Mouse (Mus musculus): Measurements from ENCODE around the gene Ptrh1.
A peak's percentile ranks its signal among the peaks of the same experiment; 100 is the strongest.

Gene Ptrh1

GRCm38 (mm10) chr2:32757056-32757845, 18.3 kb upstream of the Ptrh1 start, which contains the start of gene Tor2a:
Gene Tor2a (plus strand): TSS chr2:32757234.
- peak; percentile 98 for DNase-seq

GRCm38 (mm10) chr2:32758503-32758902, 17.1 kb upstream of the Ptrh1 start:
- DNase-seq: no peak

- no peak for DNase-seq
Measured at GRCm38 (mm10) chr2:32759001-32759400, 16.6 kb upstream of the Ptrh1 start.

GRCm38 (mm10) chr2:32761361-32761760, 14.2 kb upstream of the Ptrh1 start:
- DNase-seq: no peak

DNA sequence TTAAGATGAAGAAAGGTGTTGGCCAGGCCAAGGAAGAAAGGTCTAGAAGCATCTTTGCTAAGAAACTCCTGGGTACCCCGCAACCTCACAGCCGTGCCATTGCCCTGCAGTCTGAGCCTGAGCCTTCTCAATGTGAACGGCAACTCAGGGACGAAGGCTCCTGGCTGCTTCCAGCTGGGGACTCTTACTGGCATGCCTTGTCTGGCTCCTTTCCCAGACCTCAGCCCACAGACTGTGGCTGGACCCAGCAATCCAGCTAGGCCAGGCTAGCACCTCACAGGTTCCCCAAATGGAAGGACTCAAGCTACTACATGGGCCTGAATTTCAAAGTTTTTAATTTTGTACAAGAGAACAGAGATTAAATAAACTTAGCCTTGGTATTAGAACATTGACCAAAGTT, 13.7 kb upstream of the Ptrh1 start:
- DNase-seq: no peak

- no peak for DNase-seq
Measured at GRCm38 (mm10) chr2:32763353-32763752, 12.2 kb upstream of the Ptrh1 start.

- no peak for DNase-seq
Measured at GRCm38 (mm10) chr2:32767241-32767640, 8.3 kb upstream of the Ptrh1 start.

DNA sequence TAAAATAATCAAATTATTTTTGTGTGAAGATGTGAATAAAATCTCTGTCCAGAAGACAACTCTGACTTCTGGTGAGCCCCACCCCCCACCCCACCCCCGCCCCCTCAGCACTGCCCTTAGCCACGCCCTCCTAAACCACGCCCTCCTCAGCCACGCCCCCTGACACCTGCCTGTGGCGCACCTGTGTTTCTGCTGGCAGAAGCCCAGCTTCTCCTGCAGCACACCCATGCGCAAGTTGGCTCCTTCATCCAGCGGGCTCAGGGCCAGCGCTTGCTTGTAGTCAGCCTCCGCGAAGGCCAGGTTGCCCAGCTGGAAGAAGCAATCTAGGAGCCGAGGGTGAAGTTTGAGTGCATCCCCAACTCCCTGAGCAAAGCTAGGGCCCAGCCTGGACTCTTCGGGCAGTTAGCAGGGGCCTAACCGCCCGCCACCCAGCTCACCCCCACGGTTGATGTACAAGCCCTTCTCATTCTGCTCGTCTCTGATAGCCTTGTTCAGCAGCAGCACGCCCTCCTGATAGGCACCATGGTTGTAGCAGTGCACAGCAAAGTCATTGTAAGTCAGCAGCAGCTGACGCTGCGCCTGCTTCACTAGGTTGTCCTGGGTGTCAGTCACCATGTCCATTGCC, 6.8 kb upstream of the Ptrh1 start:
- DNase-seq: peak; percentile 73 to 78

DNA sequence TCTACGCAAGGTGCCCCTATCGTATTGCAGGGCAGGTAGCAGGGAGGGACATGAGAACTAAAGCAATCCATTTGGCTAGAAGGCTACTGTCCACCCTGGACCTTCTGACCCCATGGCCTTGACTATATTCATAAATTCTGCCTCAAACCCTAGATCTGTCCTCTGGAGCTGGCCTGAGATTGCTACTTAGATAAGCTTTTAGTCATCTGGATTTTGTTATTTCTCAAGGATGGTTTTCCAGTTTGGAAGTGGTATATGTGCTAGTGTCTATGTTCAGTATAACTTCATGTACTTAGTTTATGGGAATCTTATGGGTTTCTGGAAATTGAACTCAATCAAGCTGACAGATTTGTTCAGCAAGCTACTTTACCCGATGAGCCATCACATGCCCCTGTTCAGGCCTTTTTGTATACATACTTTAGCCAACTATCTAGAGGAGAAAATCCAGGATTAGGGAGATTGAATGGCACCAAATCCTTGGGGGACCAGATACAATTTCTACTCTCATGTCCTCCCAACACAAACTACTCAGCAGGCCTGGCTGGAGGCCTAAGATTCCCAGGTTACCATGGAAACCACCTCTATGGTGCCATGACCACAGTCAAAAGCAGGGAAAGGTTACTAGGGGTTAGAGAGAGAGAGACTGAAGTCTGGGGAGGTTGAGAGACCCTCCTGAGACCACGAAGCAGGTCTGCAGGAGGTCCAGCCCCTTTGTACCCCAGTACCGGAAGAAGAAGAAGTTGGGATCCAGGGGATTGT, 6.1 kb upstream of the Ptrh1 start:
- no peak for DNase-seq

DNA sequence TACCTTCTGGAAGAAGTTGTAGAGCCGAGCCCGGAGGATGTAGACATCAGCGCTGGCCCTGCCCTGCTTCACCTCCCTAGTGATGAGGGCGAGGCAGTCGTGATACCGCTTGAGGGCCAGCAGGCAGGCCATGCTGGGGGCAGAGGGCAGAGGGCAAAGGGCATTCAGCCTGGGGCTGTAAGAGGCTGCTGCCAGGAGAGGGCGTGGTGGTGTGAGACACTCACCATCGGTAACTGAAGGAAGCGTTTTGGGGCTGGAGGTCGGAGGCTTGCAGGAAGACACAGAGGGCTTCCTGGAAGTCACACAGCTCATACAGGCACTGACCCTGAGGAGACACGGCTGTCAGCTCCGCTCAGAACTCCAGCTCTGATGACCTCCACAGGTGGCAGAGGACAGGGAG, 3.7 kb upstream of the Ptrh1 start:
- no peak for DNase-seq

DNA sequence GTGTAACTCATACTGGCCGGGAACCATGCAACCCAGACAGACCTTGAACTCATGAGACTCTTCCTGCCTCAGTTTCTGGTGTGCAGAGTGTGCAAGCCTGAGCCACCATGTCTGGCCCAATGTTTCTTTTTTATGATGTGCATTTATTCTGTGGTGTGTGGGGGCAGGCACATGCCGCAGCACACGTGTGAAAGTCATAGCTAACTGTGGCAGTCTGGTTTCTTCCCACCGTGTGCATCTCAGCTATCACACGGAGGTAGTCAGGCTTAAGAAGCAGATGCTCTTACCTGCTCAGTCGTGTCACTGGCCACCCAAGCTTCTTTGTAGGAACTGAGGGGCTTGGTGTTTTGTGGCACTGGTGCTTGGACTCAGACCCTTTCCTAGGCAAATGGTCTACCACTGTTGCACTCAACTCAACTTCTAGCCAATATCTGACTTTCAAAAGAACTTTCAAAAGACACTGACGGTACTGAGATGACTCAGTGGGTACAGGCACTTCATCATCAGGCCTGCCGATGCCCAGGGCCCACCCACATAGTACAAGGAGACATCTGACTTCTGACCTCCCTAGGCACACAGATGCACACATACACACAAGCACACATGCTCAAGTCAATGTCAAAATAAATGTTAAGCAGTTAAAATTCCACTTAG, 2.8 kb upstream of the Ptrh1 start:
- no peak for DNase-seq

DNA sequence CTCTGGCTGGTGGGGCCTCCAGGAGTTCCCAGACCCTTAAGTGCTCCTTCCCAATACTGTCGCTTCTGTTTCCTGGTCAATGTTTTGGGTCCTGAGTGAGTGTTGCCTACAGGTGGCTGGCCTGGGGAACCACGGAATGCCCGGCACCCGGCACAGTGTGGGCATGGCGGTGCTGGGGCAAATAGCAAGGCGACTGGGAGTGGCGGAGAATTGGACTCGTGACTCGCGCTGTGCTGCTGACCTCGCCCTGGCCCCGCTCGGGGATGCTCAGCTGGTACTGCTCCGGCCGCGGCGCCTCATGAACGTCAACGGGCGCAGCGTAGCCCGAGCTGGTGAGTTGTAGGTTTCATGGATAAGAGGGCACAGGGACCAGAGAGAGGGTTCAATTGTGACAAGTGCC, 606 bp downstream of the Ptrh1 start:
- no peak for DNase-seq

DNA sequence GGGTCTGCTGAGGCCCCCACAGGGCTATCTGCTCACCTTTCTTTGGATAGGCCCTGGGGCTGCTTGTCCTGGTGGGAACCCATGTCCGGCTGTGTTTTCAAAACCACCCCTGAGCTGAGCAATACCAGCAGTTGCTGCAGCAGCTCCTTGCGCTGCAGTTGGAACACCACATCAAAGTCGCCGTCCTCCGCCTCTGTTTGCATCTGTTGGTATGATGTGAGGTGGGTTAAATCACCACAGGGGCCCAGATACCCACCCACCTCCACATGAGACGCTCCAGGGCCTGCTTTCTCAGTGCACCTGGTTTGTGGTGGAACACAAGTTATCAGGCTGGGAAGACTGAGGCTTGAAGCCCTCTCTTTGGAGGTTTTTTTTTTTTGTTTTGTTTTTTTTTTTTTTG, 2.5 kb downstream of the Ptrh1 start:
- DNase-seq: no peak

GRCm38 (mm10) chr2:32779131-32779530, 3.5 kb downstream of the Ptrh1 start:
- DNase-seq: peak; percentile 80 to 83

GRCm38 (mm10) chr2:32779714-32780113, 4.1 kb downstream of the Ptrh1 start:
- no peak for DNase-seq

GRCm38 (mm10) chr2:32781710-32782109, 6.1 kb downstream of the Ptrh1 start:
- DNase-seq: no peak

GRCm38 (mm10) chr2:32784048-32784681, 8.6 kb downstream of the Ptrh1 start, which contains the start of gene Cfap157:
Gene Cfap157 (minus strand): TSS chr2:32784428.
- peak in 1 of 2 experiments; percentile 35 for DNase-seq

- no peak for DNase-seq
Measured at GRCm38 (mm10) chr2:32787176-32787575, 11.6 kb downstream of the Ptrh1 start.

- DNase-seq: no peak
Measured at GRCm38 (mm10) chr2:32788581-32788980, 13.0 kb downstream of the Ptrh1 start.

DNA sequence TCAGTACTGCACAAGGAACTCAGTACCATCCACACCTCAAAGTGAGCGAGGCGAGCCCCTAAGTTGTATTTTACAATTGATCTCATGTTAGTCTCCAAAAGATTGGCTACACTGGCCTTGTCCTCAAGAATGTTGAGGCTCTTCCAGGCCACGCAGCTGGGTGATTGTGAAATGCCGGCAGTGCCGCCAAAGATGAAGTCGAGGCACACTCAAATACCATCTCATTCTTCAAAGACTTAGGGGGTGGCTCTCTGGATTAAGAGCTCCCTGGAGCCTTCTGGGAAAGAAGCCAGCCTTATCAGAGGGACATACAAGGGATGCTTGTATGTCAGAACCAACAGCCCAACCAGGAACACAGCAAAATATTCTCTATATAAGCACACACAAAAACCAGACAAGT, 15.7 kb downstream of the Ptrh1 start:
- DNase-seq: peak; percentile 57 to 87

DNA sequence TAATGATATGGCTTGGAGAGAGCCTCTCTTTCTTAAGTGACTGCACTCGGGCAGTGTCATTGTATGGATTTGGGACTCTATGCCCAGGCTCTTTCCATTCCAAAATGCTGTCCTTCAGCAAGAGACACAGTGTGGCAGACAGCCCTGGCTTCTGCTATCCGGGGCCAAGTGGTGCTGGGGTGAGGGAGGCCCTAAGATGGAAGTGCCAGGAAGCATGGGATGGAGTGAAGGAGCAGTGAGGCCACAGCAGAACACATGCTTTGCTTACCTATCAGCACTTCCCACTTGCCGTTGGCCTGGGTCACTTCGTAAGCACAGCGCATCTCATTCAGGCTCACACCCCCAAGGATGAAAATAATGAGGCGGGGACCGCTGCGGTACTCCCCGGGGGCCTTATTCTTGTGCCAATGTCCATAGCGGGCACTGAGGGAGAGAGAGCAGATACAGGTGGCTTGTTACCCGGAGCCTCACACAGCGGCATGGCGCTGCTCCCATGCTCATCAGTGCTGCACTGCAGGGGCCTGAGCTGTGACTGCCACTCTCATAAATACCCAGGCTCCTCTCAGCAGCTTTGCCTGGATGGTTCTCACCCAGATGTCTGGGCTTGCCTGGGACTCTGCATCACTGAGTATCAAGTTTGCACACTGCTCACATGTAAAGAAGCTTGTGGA, 20.3 kb downstream of the Ptrh1 start:
- peak in 1 of 2 experiments; percentile 10 for DNase-seq
